Mouse (Mus musculus) adrenal gland, postnatal 10 days (tissue): ENCODE results near the gene Gm20696. TPM values are rescaled to one million over a fixed set of nuclear protein-coding genes. Genes with fewer than 3 reads are reported as not detected.

ENCODE experiments used
- DNase-seq: peaks from one replicate; pipeline ENCODE4 v3.0.0; 2021; ENCODE audit warnings: mixed read lengths
- total RNA-seq, 2 experiments: library from RNA; stranded (reverse); gene quantifications; 2 replicates each; pipeline ENCODE4 v1.2.3; 2021

The Gm20696 gene
- total RNA-seq, 2 experiments from 2014 or later = 2.4 to 6.6 TPM

DNA sequence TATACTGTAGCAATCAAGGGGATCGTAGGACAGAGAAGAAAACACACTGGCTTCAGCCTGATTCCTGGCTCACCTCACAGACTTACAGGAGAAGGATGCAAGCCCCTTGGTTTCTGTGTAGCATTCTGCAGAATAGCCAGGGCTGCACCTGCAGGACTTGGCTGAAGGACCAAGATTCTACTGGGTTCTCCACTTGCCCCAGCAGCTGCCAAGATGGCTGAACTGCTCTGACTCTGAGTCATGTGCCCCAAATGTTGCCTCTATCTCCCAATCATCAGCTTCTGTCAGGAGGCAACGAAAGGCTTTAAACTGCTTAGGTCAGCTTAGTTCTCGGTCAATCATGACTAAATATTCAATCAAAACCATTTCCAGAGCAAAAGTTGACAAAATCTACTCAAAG is 42.1 kb downstream of the Gm20696 start:
- DNase-seq = no peak

DNA sequence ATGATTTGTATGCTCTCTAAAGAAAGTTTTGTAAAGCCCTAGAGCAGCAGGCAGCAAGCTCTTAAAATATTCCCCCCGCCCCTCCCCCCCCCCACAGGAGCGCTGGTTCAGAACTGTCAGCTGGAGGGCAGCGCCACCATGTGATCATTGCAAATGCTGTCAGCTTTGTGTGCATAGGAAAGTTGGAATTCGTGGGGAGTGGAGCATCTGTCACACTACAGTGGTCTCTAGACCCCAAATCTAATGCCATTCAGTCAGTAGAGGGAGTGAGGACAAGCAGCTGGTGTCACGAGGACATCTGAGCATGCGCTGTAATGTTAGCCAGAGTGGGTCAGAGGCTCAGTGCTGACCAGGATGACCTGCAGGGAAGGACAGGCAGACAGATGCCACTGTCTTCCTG is 43.0 kb downstream of the Gm20696 start:
- peak; percentile 29 for DNase-seq

GRCm38 (mm10) chr6:99621167-99621566 is 45.4 kb downstream of the Gm20696 start:
- no peak for DNase-seq

- no peak for DNase-seq
These were observed 46.1 kb downstream of the Gm20696 start for GRCm38 (mm10) chr6:99620471-99620870.

- no peak for DNase-seq
These were observed 46.6 kb downstream of the Gm20696 start for GRCm38 (mm10) chr6:99619964-99620363.

DNA sequence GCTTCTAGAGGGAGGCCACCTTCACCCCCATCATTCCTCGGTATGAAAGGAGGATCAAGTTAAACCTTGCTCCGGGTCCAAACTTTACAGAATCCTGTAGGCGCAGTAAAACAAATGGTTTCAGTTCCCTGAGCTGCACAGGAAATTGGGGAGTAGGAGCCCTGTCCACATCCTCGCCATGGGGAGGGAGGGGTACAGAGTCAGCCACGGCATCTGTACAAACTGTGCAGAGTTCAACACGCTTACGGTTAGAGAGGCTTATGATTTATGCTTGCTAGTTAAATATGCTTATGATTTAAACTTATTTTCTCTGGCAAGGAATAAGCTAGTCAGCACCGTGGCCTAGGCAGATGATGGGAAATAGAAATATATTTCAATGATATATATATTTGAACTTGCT is 47.1 kb downstream of the Gm20696 start:
- DNase-seq = no peak

GRCm38 (mm10) chr6:99617867-99618266 is 48.7 kb downstream of the Gm20696 start:
- no peak for DNase-seq

GRCm38 (mm10) chr6:99617415-99617814 is 49.2 kb downstream of the Gm20696 start:
- DNase-seq = no peak

GRCm38 (mm10) chr6:99615272-99615751 is 51.3 kb downstream of the Gm20696 start:
- DNase-seq = no peak

DNA sequence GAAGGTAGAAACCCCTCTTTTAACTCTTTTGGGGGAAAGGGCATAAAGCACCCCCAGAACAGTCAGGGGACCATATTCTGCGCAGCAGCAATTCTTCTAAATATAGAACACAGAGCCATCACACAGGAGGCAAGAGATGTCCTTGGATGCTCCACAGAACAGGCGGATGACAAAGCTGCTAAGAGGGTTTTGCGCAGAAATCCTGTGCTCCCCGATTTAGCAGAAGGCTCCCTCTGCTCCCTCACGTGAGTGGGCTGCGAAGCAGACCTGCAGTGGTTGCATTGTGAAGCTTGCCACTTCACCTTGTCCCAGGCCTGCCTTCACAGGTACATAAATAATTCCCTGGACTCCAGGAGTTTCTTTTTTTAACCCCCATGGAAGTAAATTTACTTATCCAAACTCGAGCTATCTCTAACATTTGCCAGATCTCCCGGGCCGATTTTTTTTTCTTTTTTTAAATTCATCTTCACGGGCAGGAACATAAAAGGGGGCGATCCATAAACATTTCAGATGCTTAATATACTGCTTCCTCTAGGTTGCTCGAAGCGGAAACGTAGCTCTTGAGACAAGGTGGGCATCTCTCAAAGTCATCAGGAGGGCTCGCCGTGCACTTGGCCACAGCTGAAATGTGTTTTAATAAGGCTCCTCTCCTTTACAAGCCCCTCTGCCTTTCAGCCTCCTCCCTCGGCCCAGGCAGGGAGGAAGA is 51.9 kb downstream of the Gm20696 start:
- DNase-seq = no peak

- no peak for DNase-seq
These were observed 54.7 kb downstream of the Gm20696 start for GRCm38 (mm10) chr6:99611866-99612265.

DNA sequence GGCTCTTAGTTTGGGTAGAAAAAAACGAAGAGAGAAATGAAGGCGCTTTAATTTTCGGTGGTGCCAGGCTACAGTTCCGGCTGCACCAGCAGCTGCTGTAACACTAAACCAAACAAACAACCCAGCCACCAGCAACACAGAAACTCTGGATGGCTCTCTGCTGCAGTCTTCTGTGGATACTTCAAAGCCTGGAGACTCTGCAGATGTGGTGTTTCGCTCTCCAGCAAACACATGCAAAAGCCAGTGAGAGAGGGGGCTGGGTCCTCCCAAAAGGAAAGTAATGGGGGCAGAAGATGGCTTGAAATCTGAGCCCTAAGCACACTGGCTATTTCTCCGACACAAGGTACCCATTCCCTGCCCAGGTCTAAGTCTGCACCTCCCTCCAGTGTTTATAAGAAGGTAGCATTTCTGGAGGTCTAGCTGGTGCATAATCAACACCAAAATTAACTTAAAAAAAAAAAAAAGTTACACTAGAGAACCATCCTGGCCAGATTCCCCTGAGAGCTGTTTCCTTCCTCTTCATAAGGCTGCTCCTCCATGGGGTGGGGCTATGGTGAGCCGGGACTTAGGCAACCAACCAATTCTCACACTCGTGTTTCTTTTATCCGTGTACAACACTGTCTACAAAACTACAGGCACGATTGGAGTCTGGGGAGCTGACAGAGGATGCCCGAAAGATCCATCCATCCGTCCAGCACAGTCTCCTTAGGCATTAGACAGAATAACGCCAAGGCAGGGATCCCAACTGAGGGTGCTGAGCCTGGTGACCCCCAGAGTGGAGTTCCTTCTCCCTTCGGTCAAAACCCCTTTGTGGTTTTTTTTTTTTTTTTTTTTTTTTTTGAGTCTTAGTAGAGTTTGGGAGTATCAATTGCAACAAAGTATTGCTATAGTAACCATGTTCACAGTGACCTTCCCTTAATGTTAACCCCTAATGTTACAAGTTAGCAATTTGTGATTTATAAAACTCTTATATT is 55.9 kb downstream of the Gm20696 start:
- DNase-seq = no peak

DNA sequence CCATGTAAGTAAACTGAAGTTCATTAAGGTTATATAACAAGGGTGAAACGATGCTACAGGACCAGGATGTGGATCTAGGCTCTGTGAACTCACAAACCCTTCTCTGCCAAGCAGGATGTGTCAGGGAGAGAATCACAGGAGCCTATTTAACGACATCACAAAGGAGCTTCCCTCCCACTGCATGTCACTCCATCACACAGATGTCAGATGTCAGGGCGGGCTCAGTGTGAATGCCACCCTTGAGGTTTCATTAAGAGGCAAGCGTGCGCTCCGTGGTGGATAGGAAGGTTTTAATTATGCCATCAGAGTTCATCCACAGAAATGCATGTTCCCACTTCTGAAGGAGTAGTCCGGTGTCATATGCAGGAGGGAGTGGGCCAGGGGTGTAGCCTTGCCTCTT is 60.5 kb downstream of the Gm20696 start:
- no peak for DNase-seq

- DNase-seq = peak; percentile 70
These were observed 61.8 kb downstream of the Gm20696 start for GRCm38 (mm10) chr6:99604758-99605157.

DNA sequence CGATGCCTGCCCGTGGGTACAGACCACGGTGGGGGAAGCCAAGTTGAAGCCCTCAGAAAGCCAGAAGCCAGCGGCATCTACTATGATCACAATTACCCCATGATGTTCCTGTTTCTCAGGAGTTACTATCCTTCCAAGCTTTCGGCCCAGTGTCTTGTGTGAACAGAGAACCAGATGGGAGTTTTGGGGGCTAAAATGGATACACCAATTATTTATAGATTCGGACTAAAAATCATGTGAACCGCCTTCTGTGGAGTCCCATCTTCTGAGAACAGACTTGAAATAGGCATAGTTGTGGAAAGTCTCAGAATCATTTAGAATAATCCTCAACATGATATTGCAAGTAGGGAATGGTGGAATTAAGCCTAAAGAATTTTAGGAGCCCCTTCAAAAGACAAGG is 64.2 kb downstream of the Gm20696 start:
- DNase-seq = no peak

GRCm38 (mm10) chr6:99600886-99601285 is 65.7 kb downstream of the Gm20696 start:
- DNase-seq = no peak

DNA sequence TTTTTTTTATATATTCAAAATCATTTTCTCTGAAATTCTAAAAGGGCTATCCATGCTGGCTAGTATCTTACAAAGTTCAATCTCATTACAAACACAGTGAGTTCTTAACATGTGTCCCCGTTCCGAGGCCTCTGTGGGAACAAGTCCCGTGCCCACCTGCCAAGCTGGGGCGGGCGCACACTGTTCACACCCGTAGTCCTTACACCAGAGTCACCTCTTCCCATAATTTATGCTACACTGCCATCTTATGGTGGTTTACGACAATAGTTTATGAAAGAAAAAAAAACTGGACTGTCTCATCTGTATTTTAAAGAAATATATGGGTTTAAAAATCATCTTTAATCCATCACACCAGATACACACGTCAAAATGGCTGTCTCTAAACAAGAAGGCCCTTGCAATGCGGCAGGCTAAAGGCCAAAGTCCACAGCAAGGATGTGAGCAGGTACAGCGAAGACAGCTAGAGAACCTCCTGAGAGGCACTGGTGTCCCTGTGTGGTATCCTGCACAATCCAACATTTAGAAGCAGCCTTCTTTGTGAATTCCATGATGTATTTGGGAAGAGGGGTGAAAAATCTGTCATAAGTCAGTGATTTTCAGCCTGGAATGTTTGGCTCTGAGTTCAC is 66.3 kb downstream of the Gm20696 start:
- peak; percentile 47 for DNase-seq

DNA sequence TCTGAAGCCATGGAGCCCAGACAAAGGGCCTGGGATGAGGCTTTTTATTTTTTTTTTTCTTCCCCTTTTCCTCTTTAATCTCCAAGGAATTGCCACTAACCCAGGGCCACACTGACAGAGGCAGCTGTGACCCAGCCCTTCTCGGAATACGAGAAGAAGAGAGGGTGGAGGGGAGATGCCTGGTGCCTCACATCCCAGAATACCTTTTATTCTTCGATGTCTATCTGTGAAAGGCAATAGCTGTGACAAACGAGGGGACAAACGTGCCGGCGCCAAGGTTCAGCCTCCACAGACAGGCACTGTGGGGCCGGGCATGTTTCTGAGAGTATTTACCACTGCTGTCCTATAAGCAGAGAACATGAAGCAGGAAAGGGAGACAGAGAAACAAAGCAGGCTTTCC is 66.9 kb downstream of the Gm20696 start:
- DNase-seq = no peak

- DNase-seq = peak; percentile 13
These were observed 67.4 kb downstream of the Gm20696 start for GRCm38 (mm10) chr6:99599229-99599628.

DNA sequence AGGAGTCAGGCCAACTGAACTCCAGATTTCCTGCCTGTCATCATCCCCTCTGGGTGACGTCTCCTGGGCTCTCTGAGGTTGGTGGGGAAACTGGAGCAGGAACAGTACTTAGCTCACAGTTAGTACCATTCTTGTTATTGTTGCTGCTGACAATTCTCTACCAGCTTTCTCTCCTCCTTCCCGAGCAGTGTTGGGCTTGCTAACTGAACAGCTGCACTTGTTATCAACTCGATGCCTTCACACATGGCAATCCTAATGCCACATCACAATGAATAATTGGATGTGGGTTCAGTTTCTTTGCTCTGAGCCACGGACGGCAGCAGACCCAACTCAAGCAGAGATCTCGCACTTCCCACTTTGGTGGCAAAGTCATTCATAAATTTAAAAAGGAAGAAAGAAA is 89.6 kb downstream of the Gm20696 start:
- no peak for DNase-seq

DNA sequence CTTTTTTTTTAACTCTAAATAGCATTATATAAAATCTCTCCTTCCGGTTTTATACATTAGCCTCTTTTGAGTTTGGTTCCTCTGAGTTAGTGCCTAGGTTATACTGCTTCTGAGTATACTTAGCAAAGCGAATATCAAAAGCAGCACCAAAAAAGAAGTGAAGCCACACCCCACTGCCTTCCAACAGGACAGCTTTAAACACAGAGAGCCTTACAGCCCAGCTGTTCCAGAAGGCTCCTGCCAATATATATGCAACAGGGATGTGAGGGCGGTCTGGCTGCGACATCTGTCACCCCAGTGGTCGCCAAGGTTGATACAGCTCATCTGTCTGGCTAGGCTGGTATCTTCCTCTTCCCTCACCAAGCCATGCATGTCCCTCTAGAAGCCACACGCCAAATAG is 91.0 kb downstream of the Gm20696 start:
- no peak for DNase-seq

- no peak for DNase-seq
These were observed 93.3 kb downstream of the Gm20696 start for GRCm38 (mm10) chr6:99573343-99573742.

GRCm38 (mm10) chr6:99572071-99572470 is 94.5 kb downstream of the Gm20696 start:
- DNase-seq = no peak
